Mouse (Mus musculus) liver, postnatal 0 days (tissue): ENCODE results near the gene Pcp4.

Experiments used
- CTCF ChIP-seq: sonication (generic); IDR thresholded peaks from 2 replicates; pipeline ENCODE4 v1.5.1; 2016; ENCODE audit warnings: antibody characterized with exemption, low read depth
- EP300 ChIP-seq: IDR thresholded peaks from 2 replicates; pipeline ENCODE4 v1.6.1; 2016; ENCODE audit warnings: antibody characterized with exemption, low read depth, mild to moderate bottlenecking

DNA sequence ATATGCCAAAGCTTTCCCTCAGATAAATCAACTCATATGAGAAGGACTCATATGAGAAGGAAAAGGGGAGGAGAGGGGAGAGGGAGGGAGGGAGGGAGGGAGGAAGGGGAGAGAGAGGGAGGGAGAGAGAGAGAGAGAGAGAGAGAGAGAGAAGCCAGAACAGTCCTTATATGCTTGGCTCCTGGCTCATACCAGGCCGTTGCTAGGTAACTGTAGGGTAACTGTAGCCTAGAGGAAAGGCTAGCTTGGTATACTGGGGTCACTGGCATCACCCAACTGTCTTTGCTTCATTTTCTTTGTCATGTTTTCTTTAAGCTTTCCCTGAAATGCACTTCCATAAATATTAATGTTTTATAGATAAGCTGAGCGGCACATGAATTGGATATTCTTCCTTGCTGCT is 85.3 kb downstream of the Pcp4 start:
- no peak for TF ChIP-seq CTCF
- TF ChIP-seq EP300, result no peak
